Mouse (Mus musculus) myocyte (in vitro differentiated cells): ENCODE data around the gene Stum.

Source experiments
- CEBPB ChIP-seq: IDR thresholded peaks from 2 replicates; pipeline ENCODE4 v1.6.1; 2011; ENCODE audit warnings: mild to moderate bottlenecking, moderate library complexity; ENCODE audit not compliant: poor library complexity, insufficient read depth, severe bottlenecking
- E2F4 ChIP-seq: IDR thresholded peaks from one replicate; pipeline ENCODE4 v1.6.1; 2011; ENCODE audit warnings: mild to moderate bottlenecking, control low read depth, moderate library complexity; ENCODE audit not compliant: insufficient read depth
- MAX ChIP-seq: IDR thresholded peaks from one replicate; pipeline ENCODE4 v1.6.1; 2011; ENCODE audit warnings: low read depth, mild to moderate bottlenecking, control low read depth
- MYOD1 ChIP-seq, 3 experiments: IDR thresholded peaks; one replicate each; pipeline ENCODE4 v1.6.1; 2011; ENCODE audit warnings: control low read depth in 2 of 3, low read depth in 2 of 3, mild to moderate bottlenecking in 2 of 3, moderate library complexity in 1 of 3; ENCODE audit not compliant: insufficient read length in 2 of 3, control insufficient read depth in 1 of 3
- MYOG ChIP-seq, 3 experiments: IDR thresholded peaks; one replicate each; pipeline ENCODE4 v1.6.1; 2011; ENCODE audit warnings: control low read depth in 2 of 3, low read depth in 2 of 3, mild to moderate bottlenecking in 2 of 3; ENCODE audit not compliant: insufficient read length in 2 of 3, control insufficient read depth in 1 of 3, insufficient read depth in 1 of 3
- POLR2A ChIP-seq: IDR thresholded peaks from one replicate; pipeline ENCODE4 v1.6.1; 2011; ENCODE audit warnings: low read depth, mild to moderate bottlenecking, control low read depth, moderate library complexity; ENCODE audit not compliant: insufficient read length
- POLR2AphosphoS2 ChIP-seq: IDR thresholded peaks from one replicate; pipeline ENCODE4 v1.6.1; 2011; ENCODE audit warnings: low read depth, control low read depth; ENCODE audit not compliant: insufficient read length
- SRF ChIP-seq: IDR thresholded peaks from one replicate; pipeline ENCODE4 v1.6.1; 2011; ENCODE audit warnings: low read depth; ENCODE audit not compliant: control insufficient read depth, insufficient read length
- TCF12 ChIP-seq: IDR thresholded peaks from one replicate; pipeline ENCODE4 v1.6.1; 2011; ENCODE audit warnings: mild to moderate bottlenecking, control low read depth; ENCODE audit not compliant: poor library complexity, insufficient read depth, severe bottlenecking
- TCF3 ChIP-seq: IDR thresholded peaks from one replicate; pipeline ENCODE4 v1.6.1; 2011; ENCODE audit warnings: low read depth, control low read depth; ENCODE audit not compliant: insufficient read length
- USF1 ChIP-seq: IDR thresholded peaks from one replicate; pipeline ENCODE4 v1.6.1; 2011; ENCODE audit warnings: low read depth, mild to moderate bottlenecking, control low read depth, moderate library complexity

DNA sequence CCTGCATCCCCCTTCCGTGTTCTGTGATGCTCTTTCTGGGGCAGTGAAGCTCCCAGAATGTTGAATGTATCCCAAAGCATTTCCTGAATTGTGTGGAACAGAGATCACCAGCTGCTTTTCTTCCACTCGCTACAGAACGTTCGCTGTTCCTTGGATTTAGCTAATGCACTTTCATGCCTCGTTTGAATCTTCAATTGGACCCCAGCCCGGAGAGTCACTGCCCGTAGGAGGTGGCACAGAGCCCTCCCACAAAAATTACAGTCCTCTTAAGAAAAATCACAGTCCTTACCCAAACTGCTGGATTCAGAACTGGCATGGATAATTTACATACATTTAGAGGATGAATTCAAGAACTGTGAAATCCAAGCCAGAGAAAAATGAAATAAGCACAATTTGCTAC is 36.9 kb upstream of the Stum start:
- no peak for TF ChIP-seq POLR2A
- no peak for TF ChIP-seq TCF12
- no peak for TF ChIP-seq TCF3
- no peak for TF ChIP-seq CEBPB
- no peak for TF ChIP-seq MYOG (IDR thresholded peaks at IDR 0.05; ENCODE audit: control insufficient read depth in 1 of 3, insufficient read depth in 1 of 3, insufficient read length in 2 of 3, low read depth in 2 of 3)
- TF ChIP-seq MAX: no peak
- TF ChIP-seq MYOD1 (IDR thresholded peaks at IDR 0.05; ENCODE audit: control insufficient read depth in 1 of 3, insufficient read length in 2 of 3, low read depth in 2 of 3): no peak
- no peak for TF ChIP-seq USF1
- no peak for TF ChIP-seq POLR2AphosphoS2
- TF ChIP-seq SRF: no peak
- no peak for TF ChIP-seq E2F4
